ENCODE assay signal across 27 mouse cellular contexts in genomic region chr1:138083707-138084106, GRCm38 (mm10).
DNase-seq lines count a peak whose midpoint lies in the region; ATAC-seq and TF ChIP-seq lines count a peak whose summit lies in the region.
"Had no signal": no experiment of that assay in that cellular context is flagged by ENCODE, and none has a peak within 500 bp of the region (broad histone marks: within the 10 kb centered on the region; RNA-seq: fewer than 3 reads in every experiment).

No protein-coding gene starts in this region.

- no peak for DNase-seq in neural tube, embryonic 10.5 days (ENCODE audit: extremely low spot score, low spot score)
- peak; percentile 5 for DNase-seq in kidney, postnatal 10 days
- DNase-seq in cerebellum, adult 2 months = no peak
- no peak for DNase-seq in cerebellum, postnatal 25 days
- DNase-seq: adrenal gland, adult 8-10 months; adrenal gland, postnatal 25 days; cerebellum, adult 11-12 months; cerebellum, adult 9-10 months; cerebellum, postnatal 14 days; gastrocnemius, postnatal 14 days; heart, adult 11 months; heart, postnatal 10 days; heart, postnatal 36 days had no signal

- TF ChIP-seq POLR2A in cerebellum, adult 2 months (IDR thresholded peaks at IDR 0.05; ENCODE audit: borderline replicate concordance, insufficient read depth, low read length) = no peak

- no peaks in the 10 kb centered on the region for H3K36me3 ChIP-seq in intestine, embryonic 15.5 days
- H3K36me3 ChIP-seq in intestine, postnatal 0 days (ENCODE audit: control insufficient read depth, insufficient read depth) = no peaks in the 10 kb centered on the region
- H3K36me3 ChIP-seq in neural tube, embryonic 13.5 days = no peaks in the 10 kb centered on the region
- no peaks in the 10 kb centered on the region for H3K36me3 ChIP-seq in kidney, embryonic 15.5 days
- H3K36me3 ChIP-seq: embryonic facial prominence, embryonic 12.5 days; embryonic facial prominence, embryonic 15.5 days; forebrain, embryonic 12.5 days; forebrain, embryonic 15.5 days; heart, embryonic 12.5 days; heart, embryonic 15.5 days; hindbrain, embryonic 10.5 days; hindbrain, embryonic 13.5 days had no signal

- H3K27me3 ChIP-seq in intestine, embryonic 15.5 days (replicated peaks) = no peaks in the 10 kb centered on the region
- H3K27me3 ChIP-seq in intestine, postnatal 0 days (replicated peaks; ENCODE audit: control insufficient read depth, insufficient read depth, low read length) = no peaks in the 10 kb centered on the region
- no peaks in the 10 kb centered on the region for H3K27me3 ChIP-seq in neural tube, embryonic 13.5 days
- no peaks in the 10 kb centered on the region for H3K27me3 ChIP-seq in kidney, embryonic 15.5 days
- no peaks in the 10 kb centered on the region for H3K27me3 ChIP-seq in cerebellum, adult 2 months (ENCODE audit: control insufficient read depth, insufficient read depth, low read length)
- H3K27me3 ChIP-seq: embryonic facial prominence, embryonic 12.5 days; embryonic facial prominence, embryonic 15.5 days; forebrain, embryonic 12.5 days; forebrain, embryonic 15.5 days; heart, embryonic 12.5 days; heart, embryonic 15.5 days; hindbrain, embryonic 13.5 days had no signal

- no peak overlapping the region for H3K4me2 ChIP-seq in intestine, embryonic 15.5 days (replicated peaks)
- H3K4me2 ChIP-seq in intestine, postnatal 0 days (replicated peaks; ENCODE audit: low read depth) = no peak overlapping the region
- no peak overlapping the region for H3K4me2 ChIP-seq in neural tube, embryonic 13.5 days
- H3K4me2 ChIP-seq in kidney, embryonic 15.5 days = 0 out of 2 replicates have a peak overlapping the region, but pooled peaks have one; percentile 21
- H3K4me2 ChIP-seq: embryonic facial prominence, embryonic 12.5 days; embryonic facial prominence, embryonic 15.5 days; forebrain, embryonic 12.5 days; forebrain, embryonic 15.5 days; heart, embryonic 12.5 days; heart, embryonic 15.5 days; hindbrain, embryonic 13.5 days had no signal

- H3K9ac ChIP-seq in intestine, embryonic 15.5 days = no peak overlapping the region
- no peak overlapping the region for H3K9ac ChIP-seq in intestine, postnatal 0 days (ENCODE audit: low read depth, low read length)
- no peak overlapping the region for H3K9ac ChIP-seq in neural tube, embryonic 13.5 days
- no peak overlapping the region for H3K9ac ChIP-seq in kidney, embryonic 15.5 days
- H3K9ac ChIP-seq: embryonic facial prominence, embryonic 12.5 days; embryonic facial prominence, embryonic 15.5 days; forebrain, embryonic 12.5 days; forebrain, embryonic 15.5 days; heart, embryonic 12.5 days; heart, embryonic 15.5 days; hindbrain, embryonic 13.5 days had no signal

- 0 out of 2 replicates have a peak, but pooled peaks have one; percentile 6 for ATAC-seq in intestine, embryonic 15.5 days
- no peak for ATAC-seq in intestine, postnatal 0 days
- peak; percentile 53; the same call in 1 of the 2 replicates for ATAC-seq in neural tube, embryonic 13.5 days (ENCODE audit: low read depth)
- peak; percentile 88 for ATAC-seq in kidney, embryonic 15.5 days (replicated peaks; ENCODE audit: low FRiP score)
- ATAC-seq: activated CD4-positive, CD25-positive, alpha-beta regulatory T cell, adult 4 months; forebrain, embryonic 15.5 days; hindbrain, embryonic 16.5 days had no signal

- H3K27ac ChIP-seq in intestine, embryonic 15.5 days = no peak overlapping the region
- no peak overlapping the region for H3K27ac ChIP-seq in intestine, postnatal 0 days (ENCODE audit: low read depth, low read length)
- H3K27ac ChIP-seq in neural tube, embryonic 13.5 days (replicated peaks) = 0 out of 2 replicates have a peak overlapping the region, but pooled peaks have one; percentile 28
- peak overlapping the region; percentile 79 for H3K27ac ChIP-seq in kidney, embryonic 15.5 days
- no peak overlapping the region for H3K27ac ChIP-seq in cerebellum, adult 2 months (ENCODE audit: insufficient read depth, low read length)
- H3K27ac ChIP-seq: embryonic facial prominence, embryonic 12.5 days; embryonic facial prominence, embryonic 15.5 days; forebrain, embryonic 12.5 days; forebrain, embryonic 15.5 days; heart, embryonic 15.5 days; hindbrain, embryonic 10.5 days; hindbrain, embryonic 13.5 days had no signal

- no peak overlapping the region for H3K4me3 ChIP-seq in intestine, embryonic 15.5 days (replicated peaks)
- H3K4me3 ChIP-seq in intestine, postnatal 0 days (ENCODE audit: low read depth, low read length) = no peak overlapping the region
- no peak overlapping the region for H3K4me3 ChIP-seq in neural tube, embryonic 13.5 days
- H3K4me3 ChIP-seq in kidney, embryonic 15.5 days (replicated peaks) = no peak overlapping the region
- H3K4me3 ChIP-seq in cerebellum, adult 2 months (replicated peaks; ENCODE audit: insufficient read depth, low read depth, low read length) = no peak overlapping the region
- H3K4me3 ChIP-seq: embryonic facial prominence, embryonic 12.5 days; embryonic facial prominence, embryonic 15.5 days; forebrain, embryonic 12.5 days; forebrain, embryonic 15.5 days; heart, embryonic 12.5 days; heart, embryonic 15.5 days; hindbrain, embryonic 10.5 days; hindbrain, embryonic 13.5 days had no signal

- H3K9me3 ChIP-seq in intestine, embryonic 15.5 days = no peaks in the 10 kb centered on the region
- H3K9me3 ChIP-seq in intestine, postnatal 0 days (ENCODE audit: control insufficient read depth) = no peaks in the 10 kb centered on the region
- H3K9me3 ChIP-seq in neural tube, embryonic 13.5 days = no peaks in the 10 kb centered on the region
- no peaks in the 10 kb centered on the region for H3K9me3 ChIP-seq in kidney, embryonic 15.5 days (replicated peaks)
- H3K9me3 ChIP-seq: embryonic facial prominence, embryonic 12.5 days; embryonic facial prominence, embryonic 15.5 days; forebrain, embryonic 12.5 days; forebrain, embryonic 15.5 days; heart, embryonic 12.5 days; heart, embryonic 15.5 days; hindbrain, embryonic 10.5 days; hindbrain, embryonic 13.5 days had no signal

- no peaks in the 10 kb centered on the region for H3K4me1 ChIP-seq in intestine, embryonic 15.5 days (replicated peaks)
- no peaks in the 10 kb centered on the region for H3K4me1 ChIP-seq in intestine, postnatal 0 days (replicated peaks; ENCODE audit: control insufficient read depth, insufficient read depth, low read length)
- H3K4me1 ChIP-seq in neural tube, embryonic 13.5 days (replicated peaks) = peaks cover 11% of the 10 kb centered on the region
- 0 out of 2 replicates have a peak, but pooled peaks cover 6% of the 10 kb centered on the region for H3K4me1 ChIP-seq in kidney, embryonic 15.5 days
- no peaks in the 10 kb centered on the region for H3K4me1 ChIP-seq in cerebellum, adult 2 months (ENCODE audit: control insufficient read depth, insufficient read depth, low read length)
- H3K4me1 ChIP-seq: embryonic facial prominence, embryonic 12.5 days; embryonic facial prominence, embryonic 15.5 days; forebrain, embryonic 12.5 days; forebrain, embryonic 15.5 days; heart, embryonic 12.5 days; heart, embryonic 15.5 days; hindbrain, embryonic 10.5 days had no signal

- TF ChIP-seq CTCF in intestine, postnatal 0 days (IDR thresholded peaks at IDR 0.05; ENCODE audit: low read depth) = no peak
- no peak for TF ChIP-seq CTCF in cerebellum, adult 2 months (IDR thresholded peaks at IDR 0.05; ENCODE audit: borderline replicate concordance, insufficient read depth, low read depth, low read length)

Comparison
In these comparisons a context has a peak if more than half of its experiments do, and no peak if none do; other contexts are left out.
1. H3K27ac ChIP-seq: peak in neural tube, embryonic 13.5 days (single experiment) and kidney, embryonic 15.5 days (single experiment); none in intestine, embryonic 15.5 days (single experiment), intestine, postnatal 0 days (single experiment) and cerebellum, adult 2 months (single experiment).